ENCODE assay signal across 17 mouse cellular contexts in the genomic region with DNA sequence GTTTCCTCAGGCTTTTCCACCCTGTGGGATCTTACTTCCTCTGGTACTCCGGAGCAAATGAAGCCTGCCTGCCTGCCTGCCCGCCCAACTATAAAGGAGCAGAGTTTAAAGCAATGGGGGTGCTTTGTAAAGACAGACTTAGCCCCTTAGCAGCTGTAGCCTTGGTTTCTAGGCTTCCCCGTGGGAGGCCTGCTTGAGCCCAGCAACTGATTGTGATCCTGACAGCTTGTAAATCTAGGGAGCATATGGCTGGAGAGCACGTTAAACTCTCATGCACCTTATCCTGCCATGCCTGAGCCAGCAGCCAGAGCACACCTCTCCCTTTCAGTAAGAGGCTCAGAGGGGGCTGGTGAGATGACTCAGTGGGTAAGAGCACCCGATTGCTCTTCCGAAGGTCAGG. TPM values are rescaled to one million over a fixed set of nuclear protein-coding genes. Genes with fewer than 3 reads are reported as not detected.
DNase-seq lines count a peak whose midpoint lies in the region; ATAC-seq lines count a peak whose summit lies in the region.
"Had no signal": no experiment of that assay in that cellular context is flagged by ENCODE, and none has a peak within 500 bp of the region (broad histone marks: within the 10 kb centered on the region; RNA-seq: fewer than 3 reads in every experiment).

No protein-coding gene starts in this region.

- no peaks in the 10 kb centered on the region for H3K4me1 ChIP-seq in forebrain, embryonic 11.5 days (replicated peaks; ENCODE audit: control insufficient read depth, insufficient read depth, low read length)
- no peaks in the 10 kb centered on the region for H3K4me1 ChIP-seq in forebrain, embryonic 15.5 days
- no peaks in the 10 kb centered on the region for H3K4me1 ChIP-seq in limb, embryonic 11.5 days (ENCODE audit: control insufficient read depth, insufficient read depth, low read length)
- H3K4me1 ChIP-seq in limb, embryonic 10.5 days: 0 out of 2 replicates have a peak, but pooled peaks cover 3% of the 10 kb centered on the region
- no peaks in the 10 kb centered on the region for H3K4me1 ChIP-seq in midbrain, embryonic 13.5 days (replicated peaks)
- no peaks in the 10 kb centered on the region for H3K4me1 ChIP-seq in liver, embryonic 11.5 days (replicated peaks; ENCODE audit: control insufficient read depth, insufficient read depth, low read length)
- H3K4me1 ChIP-seq: embryonic facial prominence, embryonic 12.5 days; limb, embryonic 12.5 days had no signal

- H3K36me3 ChIP-seq in forebrain, embryonic 11.5 days (ENCODE audit: control insufficient read depth, insufficient read depth, low read length): no peaks in the 10 kb centered on the region
- no peaks in the 10 kb centered on the region for H3K36me3 ChIP-seq in forebrain, embryonic 15.5 days
- H3K36me3 ChIP-seq in limb, embryonic 11.5 days (ENCODE audit: control insufficient read depth, insufficient read depth, low read length): no peaks in the 10 kb centered on the region
- no peaks in the 10 kb centered on the region for H3K36me3 ChIP-seq in limb, embryonic 10.5 days
- H3K36me3 ChIP-seq in midbrain, embryonic 13.5 days: peaks cover 3% of the 10 kb centered on the region; the same call in 1 of the 2 replicates
- H3K36me3 ChIP-seq in liver, embryonic 11.5 days (ENCODE audit: control insufficient read depth, insufficient read depth, low read length): no peaks in the 10 kb centered on the region
- H3K36me3 ChIP-seq: embryonic facial prominence, embryonic 12.5 days; limb, embryonic 12.5 days had no signal

- no peaks in the 10 kb centered on the region for H3K27me3 ChIP-seq in forebrain, embryonic 11.5 days (ENCODE audit: control insufficient read depth, insufficient read depth, low read length)
- no peaks in the 10 kb centered on the region for H3K27me3 ChIP-seq in forebrain, embryonic 15.5 days
- no peaks in the 10 kb centered on the region for H3K27me3 ChIP-seq in limb, embryonic 11.5 days (ENCODE audit: control insufficient read depth, insufficient read depth, low read length)
- no peaks in the 10 kb centered on the region for H3K27me3 ChIP-seq in limb, embryonic 10.5 days (ENCODE audit: low read depth, poor library complexity, severe bottlenecking)
- no peaks in the 10 kb centered on the region for H3K27me3 ChIP-seq in midbrain, embryonic 13.5 days
- no peaks in the 10 kb centered on the region for H3K27me3 ChIP-seq in liver, embryonic 11.5 days (replicated peaks; ENCODE audit: control insufficient read depth, insufficient read depth, low read length)
- H3K27me3 ChIP-seq: embryonic facial prominence, embryonic 12.5 days; limb, embryonic 12.5 days had no signal

- ATAC-seq in forebrain, embryonic 11.5 days (replicated peaks; ENCODE audit: low FRiP score): peak; percentile 33; the same call in 1 of the 2 replicates
- ATAC-seq in forebrain, embryonic 15.5 days (replicated peaks): no peak; the same call in 1 of the 2 replicates
- no peak for ATAC-seq in limb, embryonic 11.5 days (ENCODE audit: insufficient number of reproducible peaks, low FRiP score, low TSS enrichment, low read depth)
- peak; percentile 68 for ATAC-seq in midbrain, embryonic 13.5 days
- ATAC-seq in liver, embryonic 11.5 days (replicated peaks; ENCODE audit: low FRiP score): no peak
- ATAC-seq: intestine, embryonic 16.5 days had no signal

- no peak overlapping the region for H3K27ac ChIP-seq in forebrain, embryonic 11.5 days (ENCODE audit: low read depth, low read length)
- H3K27ac ChIP-seq in forebrain, embryonic 15.5 days (replicated peaks): no peak overlapping the region
- H3K27ac ChIP-seq in limb, embryonic 11.5 days (replicated peaks; ENCODE audit: low read depth, low read length): no peak overlapping the region
- no peak overlapping the region for H3K27ac ChIP-seq in limb, embryonic 10.5 days
- H3K27ac ChIP-seq in midbrain, embryonic 13.5 days: no peak overlapping the region
- H3K27ac ChIP-seq in liver, embryonic 11.5 days (ENCODE audit: low read depth, low read length): no peak overlapping the region
- H3K27ac ChIP-seq: embryonic facial prominence, embryonic 12.5 days; limb, embryonic 12.5 days had no signal

- H3K4me2 ChIP-seq in forebrain, embryonic 11.5 days (ENCODE audit: low read depth, low read length, severe bottlenecking): no peak overlapping the region
- no peak overlapping the region for H3K4me2 ChIP-seq in forebrain, embryonic 15.5 days (replicated peaks)
- no peak overlapping the region for H3K4me2 ChIP-seq in limb, embryonic 11.5 days (ENCODE audit: low read depth, severe bottlenecking)
- H3K4me2 ChIP-seq in midbrain, embryonic 13.5 days (replicated peaks): no peak overlapping the region
- no peak overlapping the region for H3K4me2 ChIP-seq in liver, embryonic 11.5 days
- H3K4me2 ChIP-seq: embryonic facial prominence, embryonic 12.5 days; limb, embryonic 12.5 days had no signal

- H3K9me3 ChIP-seq in forebrain, embryonic 11.5 days (ENCODE audit: control insufficient read depth, low read length): no peaks in the 10 kb centered on the region
- H3K9me3 ChIP-seq in forebrain, embryonic 15.5 days: no peaks in the 10 kb centered on the region
- H3K9me3 ChIP-seq in limb, embryonic 11.5 days (ENCODE audit: control insufficient read depth, low read length): no peaks in the 10 kb centered on the region
- no peaks in the 10 kb centered on the region for H3K9me3 ChIP-seq in limb, embryonic 10.5 days (replicated peaks)
- no peaks in the 10 kb centered on the region for H3K9me3 ChIP-seq in midbrain, embryonic 13.5 days
- no peaks in the 10 kb centered on the region for H3K9me3 ChIP-seq in liver, embryonic 11.5 days (ENCODE audit: control insufficient read depth, low read length)
- H3K9me3 ChIP-seq: embryonic facial prominence, embryonic 12.5 days; limb, embryonic 12.5 days had no signal

- 29% methylated on average over 6 of the region's 6 CpGs for WGBS in forebrain, embryonic 11.5 days
- 33% methylated on average over 6 of the region's 6 CpGs for WGBS in forebrain, embryonic 15.5 days
- 27% methylated on average over 6 of the region's 6 CpGs for WGBS in limb, embryonic 11.5 days
- 24% methylated on average over 6 of the region's 6 CpGs for WGBS in limb, embryonic 10.5 days
- WGBS in midbrain, embryonic 13.5 days: 29% methylated on average over 6 of the region's 6 CpGs
- WGBS in liver, embryonic 11.5 days: 40% methylated on average over 6 of the region's 6 CpGs

- peak; percentile 54 for DNase-seq in forebrain, embryonic 11.5 days (ENCODE audit: low spot score)
- peak; percentile 29 for DNase-seq in limb, embryonic 11.5 days (ENCODE audit: low spot score)
- DNase-seq in limb, embryonic 10.5 days (ENCODE audit: low spot score): no peak
- peak; percentile 62 for DNase-seq in retina, postnatal 1 day
- no peak for DNase-seq in liver, embryonic 11.5 days (ENCODE audit: low spot score)
- DNase-seq in layer of hippocampus, adult 18-20 months (ENCODE audit: low spot score in 2 of 2): no peak
- DNase-seq: heart, adult 18-20 months; lung, adult 18-20 months; right cerebral cortex, postnatal 14 days had no signal

- H3K9ac ChIP-seq in forebrain, embryonic 11.5 days (ENCODE audit: low read length): no peak overlapping the region
- H3K9ac ChIP-seq in forebrain, embryonic 15.5 days (replicated peaks): no peak overlapping the region
- H3K9ac ChIP-seq in limb, embryonic 11.5 days (ENCODE audit: low read length): no peak overlapping the region
- H3K9ac ChIP-seq in midbrain, embryonic 13.5 days (replicated peaks): no peak overlapping the region
- H3K9ac ChIP-seq in liver, embryonic 11.5 days (ENCODE audit: low read depth, low read length): no peak overlapping the region
- H3K9ac ChIP-seq: embryonic facial prominence, embryonic 12.5 days; limb, embryonic 12.5 days had no signal

- H3K4me3 ChIP-seq in forebrain, embryonic 11.5 days (ENCODE audit: low read depth, low read length): no peak overlapping the region
- H3K4me3 ChIP-seq in forebrain, embryonic 15.5 days: no peak overlapping the region
- no peak overlapping the region for H3K4me3 ChIP-seq in limb, embryonic 11.5 days (ENCODE audit: low read depth, low read length)
- H3K4me3 ChIP-seq in limb, embryonic 10.5 days: no peak overlapping the region
- H3K4me3 ChIP-seq in midbrain, embryonic 13.5 days (replicated peaks): no peak overlapping the region
- H3K4me3 ChIP-seq in liver, embryonic 11.5 days (ENCODE audit: low read depth, low read length): no peak overlapping the region
- H3K4me3 ChIP-seq: embryonic facial prominence, embryonic 12.5 days; limb, embryonic 12.5 days had no signal

RNA-seq across cellular contexts. Expression of gene Gpr119, which starts 7.5 kb away (rescaled TPM):
- not detected in 2 replicates for polyA plus RNA-seq in forebrain, embryonic 11.5 days (2014; fragmentation: Nextera tagmentation; extraction: Ambion mirVana)
- polyA plus RNA-seq in forebrain, embryonic 15.5 days (2015; fragmentation: Nextera tagmentation; extraction: Ambion mirVana): not detected in 2 replicates
- polyA plus RNA-seq in limb, embryonic 11.5 days (2014; fragmentation: Nextera tagmentation; extraction: Ambion mirVana): not detected in 2 replicates
- not detected in 2 replicates for polyA plus RNA-seq in limb, embryonic 10.5 days (2016; fragmentation: Nextera tagmentation; extraction: Ambion mirVana)
- polyA plus RNA-seq in midbrain, embryonic 13.5 days (2015; fragmentation: Nextera tagmentation; extraction: Ambion mirVana): not detected in 2 replicates
- 0.07 TPM in 1 of 2 replicates, not detected in the other for polyA plus RNA-seq in liver, embryonic 11.5 days (2014; fragmentation: Nextera tagmentation; extraction: Ambion mirVana)
- total RNA-seq in layer of hippocampus, adult 18-20 months (2021): not detected
- total RNA-seq: ES-E14; heart, adult 18-20 months; megakaryocyte progenitor cell, adult 5-6 weeks had no signal
- polyA plus RNA-seq: embryonic facial prominence, embryonic 12.5 days; heart, postnatal 0 days; limb, embryonic 12.5 days had no signal

RNA-seq across cellular contexts. Expression of gene Rbmx2, which starts 28.0 kb away (rescaled TPM):
- 25.4 and 26.4 TPM in 2 replicates for polyA plus RNA-seq in forebrain, embryonic 11.5 days (2014; fragmentation: Nextera tagmentation; extraction: Ambion mirVana)
- 24.8 and 31.2 TPM in 2 replicates for polyA plus RNA-seq in forebrain, embryonic 15.5 days (2015; fragmentation: Nextera tagmentation; extraction: Ambion mirVana)
- polyA plus RNA-seq in limb, embryonic 11.5 days (2014; fragmentation: Nextera tagmentation; extraction: Ambion mirVana): 22.0 and 30.5 TPM in 2 replicates
- 23.6 and 30.7 TPM in 2 replicates for polyA plus RNA-seq in limb, embryonic 10.5 days (2016; fragmentation: Nextera tagmentation; extraction: Ambion mirVana)
- 25.1 and 25.2 TPM in 2 replicates for polyA plus RNA-seq in midbrain, embryonic 13.5 days (2015; fragmentation: Nextera tagmentation; extraction: Ambion mirVana)
- 20.4 and 24.5 TPM in 2 replicates for polyA plus RNA-seq in liver, embryonic 11.5 days (2014; fragmentation: Nextera tagmentation; extraction: Ambion mirVana)
- total RNA-seq in layer of hippocampus, adult 18-20 months (2021): 1 to 10 TPM; 3.9 to 5.8 TPM

RNA-seq across cellular contexts. Expression of gene Slc25a14, which starts 43.6 kb away (rescaled TPM):
- 24.6 and 26.4 TPM in 2 replicates for polyA plus RNA-seq in forebrain, embryonic 11.5 days (2014; fragmentation: Nextera tagmentation; extraction: Ambion mirVana)
- polyA plus RNA-seq in forebrain, embryonic 15.5 days (2015; fragmentation: Nextera tagmentation; extraction: Ambion mirVana): 46.4 and 48.7 TPM in 2 replicates
- 17.2 and 19.8 TPM in 2 replicates for polyA plus RNA-seq in limb, embryonic 11.5 days (2014; fragmentation: Nextera tagmentation; extraction: Ambion mirVana)
- polyA plus RNA-seq in limb, embryonic 10.5 days (2016; fragmentation: Nextera tagmentation; extraction: Ambion mirVana): 16.2 and 18.1 TPM in 2 replicates
- 40.2 and 43.9 TPM in 2 replicates for polyA plus RNA-seq in midbrain, embryonic 13.5 days (2015; fragmentation: Nextera tagmentation; extraction: Ambion mirVana)
- 10.6 and 11.4 TPM in 2 replicates for polyA plus RNA-seq in liver, embryonic 11.5 days (2014; fragmentation: Nextera tagmentation; extraction: Ambion mirVana)
- 10 to 100 TPM; 55.3 to 57.7 TPM for total RNA-seq in layer of hippocampus, adult 18-20 months (2021)

Comparison
In these comparisons a context has a peak if more than half of its experiments do, and no peak if none do; other contexts are left out.
1. ATAC-seq: peak in forebrain, embryonic 11.5 days (single experiment) and midbrain, embryonic 13.5 days (single experiment); none in forebrain, embryonic 15.5 days (single experiment), limb, embryonic 11.5 days (single experiment) and liver, embryonic 11.5 days (single experiment).
2. DNase-seq: peak in forebrain, embryonic 11.5 days (single experiment), limb, embryonic 11.5 days (single experiment) and retina, postnatal 1 day (single experiment); none in limb, embryonic 10.5 days (single experiment), liver, embryonic 11.5 days (single experiment) and layer of hippocampus, adult 18-20 months (0 of 2).